Mouse (Mus musculus) thymus, adult 2 months (tissue): ENCODE results near the gene Olfr1412.

Experiments used
- CTCF ChIP-seq: fragments of 200-500 bp; IDR thresholded peaks from 2 replicates; pipeline ENCODE4 v1.5.1; 2012; ENCODE audit warnings: mild to moderate bottlenecking, control low read depth, low read length, moderate library complexity, borderline replicate concordance; ENCODE audit not compliant: control insufficient read depth, poor library complexity, insufficient read depth; ENCODE audit errors: extremely low read depth
- POLR2A ChIP-seq: fragments of 200-500 bp; IDR thresholded peaks from 2 replicates; pipeline ENCODE4 v1.6.1; 2012; ENCODE audit warnings: mild to moderate bottlenecking, low read length, control low read depth, moderate library complexity; ENCODE audit not compliant: control insufficient read depth, poor library complexity, insufficient read depth; ENCODE audit errors: extremely low read depth

DNA sequence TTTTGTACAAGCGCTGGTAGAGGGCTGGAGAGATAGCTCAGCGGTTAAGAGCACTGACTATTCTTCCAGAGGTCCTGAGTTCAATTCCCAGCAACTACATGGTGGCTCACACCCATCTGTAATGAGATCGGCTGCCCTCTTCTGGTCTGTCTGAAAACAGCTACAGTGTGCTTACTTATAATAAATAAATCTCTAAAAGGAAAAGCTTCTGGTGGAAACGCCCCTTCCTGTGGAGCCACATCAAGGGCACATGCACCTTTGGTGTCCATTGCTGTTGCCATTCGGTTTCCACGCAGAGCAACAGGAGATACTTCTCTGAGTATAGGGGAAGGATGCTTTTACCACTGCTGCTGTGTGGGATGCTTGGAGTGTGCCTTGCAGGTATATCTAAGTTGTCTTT lies 47.4 kb downstream of the Olfr1412 start:
- TF ChIP-seq POLR2A (no peak), CTCF (no peak)
